Mouse (Mus musculus) neutrophil, adult 83 days (primary cell): ENCODE data around the gene Hnrnph2. TPM values are rescaled to one million over a fixed set of nuclear protein-coding genes. Genes with fewer than 3 reads are reported as not detected.

ENCODE experiments used
- total RNA-seq, 2 experiments: library from RNA; stranded (reverse); gene quantifications; one replicate each; pipeline ENCODE4 v1.2.4; 2023

Hnrnph2 gene
- total RNA-seq = 10 to 100 TPM; 80.1 to 88.1 TPM

DNA sequence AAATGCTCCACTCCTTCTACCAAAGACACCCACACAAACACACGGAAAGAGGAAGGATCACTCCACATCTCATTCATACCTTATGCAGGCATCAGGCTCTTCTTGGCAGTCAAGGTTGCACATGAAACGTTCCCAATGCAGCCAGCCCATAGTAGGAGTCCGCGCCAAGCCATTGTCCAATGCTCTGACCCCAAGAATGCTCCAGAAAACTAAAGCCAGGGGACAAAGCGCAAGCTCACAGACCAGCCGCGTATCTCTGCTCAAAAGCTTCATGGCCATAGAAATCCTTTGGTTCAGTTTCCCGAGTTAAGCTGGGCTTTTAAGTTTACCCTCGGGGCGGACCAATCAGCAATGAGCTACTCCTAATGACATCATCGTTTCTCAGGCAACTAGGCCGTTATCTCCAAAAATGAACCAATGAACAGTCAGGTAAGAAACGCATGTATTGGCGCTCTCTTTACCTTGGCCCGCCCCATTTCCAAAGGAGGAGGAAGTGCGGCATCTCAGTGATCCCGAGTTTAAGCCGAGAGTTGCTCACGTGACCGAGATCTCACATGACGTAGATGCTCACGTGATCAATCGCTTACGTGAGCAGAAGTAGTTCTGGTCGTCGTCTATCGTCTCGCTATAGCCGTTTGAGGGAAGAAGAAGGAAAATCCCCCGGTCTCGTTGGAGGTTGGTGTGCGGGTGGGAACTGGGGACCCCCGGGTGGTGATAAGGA is at the start of gene Hnrnph2, which contains the start of gene Gla:
Hnrnph2 (plus strand) TSS at position 521 of the 721 bp plus-strand sequence.
Gla (minus strand) TSS at position 467 of the 721 bp plus-strand sequence.

DNA sequence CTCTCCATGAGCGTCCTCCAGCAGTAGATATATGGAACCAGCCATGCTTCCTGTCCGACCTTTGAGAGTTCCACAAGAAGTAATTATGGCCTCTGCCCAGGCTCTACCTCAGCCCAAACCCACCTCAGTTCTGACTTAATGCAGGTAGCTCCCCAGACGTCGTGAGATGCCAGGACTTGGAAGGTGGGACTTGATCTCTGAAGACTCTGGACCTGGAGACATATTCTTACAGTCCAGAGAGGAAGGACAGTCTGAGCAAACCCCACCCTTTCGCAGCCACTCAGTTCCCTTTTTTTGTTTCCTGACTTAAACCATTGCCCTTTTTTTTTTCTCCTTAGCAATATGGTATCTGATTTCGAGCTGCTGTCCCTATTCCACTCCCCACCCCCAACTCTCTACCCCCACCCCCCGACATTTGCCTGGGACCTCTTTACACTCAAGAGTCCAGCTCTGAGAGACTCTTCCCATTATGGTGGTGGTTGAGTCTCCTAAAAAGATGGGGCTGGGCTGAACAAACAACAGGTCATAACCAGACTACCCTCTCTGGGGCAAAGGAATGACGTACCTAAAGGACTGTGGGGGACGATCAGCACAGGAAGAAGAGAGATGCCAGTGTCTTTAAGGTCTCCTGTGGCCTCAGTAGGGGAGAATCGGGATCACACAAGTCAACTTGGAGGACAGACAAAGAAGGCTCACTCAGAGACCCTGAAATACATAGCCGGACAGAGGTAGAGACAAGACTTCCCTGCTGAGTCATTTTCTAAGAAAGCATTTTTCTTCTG is 17.9 kb upstream of the Hnrnph2 start, which contains the start of gene Btk:
Btk (minus strand) TSS at position 683 of the 782 bp plus-strand sequence.

DNA sequence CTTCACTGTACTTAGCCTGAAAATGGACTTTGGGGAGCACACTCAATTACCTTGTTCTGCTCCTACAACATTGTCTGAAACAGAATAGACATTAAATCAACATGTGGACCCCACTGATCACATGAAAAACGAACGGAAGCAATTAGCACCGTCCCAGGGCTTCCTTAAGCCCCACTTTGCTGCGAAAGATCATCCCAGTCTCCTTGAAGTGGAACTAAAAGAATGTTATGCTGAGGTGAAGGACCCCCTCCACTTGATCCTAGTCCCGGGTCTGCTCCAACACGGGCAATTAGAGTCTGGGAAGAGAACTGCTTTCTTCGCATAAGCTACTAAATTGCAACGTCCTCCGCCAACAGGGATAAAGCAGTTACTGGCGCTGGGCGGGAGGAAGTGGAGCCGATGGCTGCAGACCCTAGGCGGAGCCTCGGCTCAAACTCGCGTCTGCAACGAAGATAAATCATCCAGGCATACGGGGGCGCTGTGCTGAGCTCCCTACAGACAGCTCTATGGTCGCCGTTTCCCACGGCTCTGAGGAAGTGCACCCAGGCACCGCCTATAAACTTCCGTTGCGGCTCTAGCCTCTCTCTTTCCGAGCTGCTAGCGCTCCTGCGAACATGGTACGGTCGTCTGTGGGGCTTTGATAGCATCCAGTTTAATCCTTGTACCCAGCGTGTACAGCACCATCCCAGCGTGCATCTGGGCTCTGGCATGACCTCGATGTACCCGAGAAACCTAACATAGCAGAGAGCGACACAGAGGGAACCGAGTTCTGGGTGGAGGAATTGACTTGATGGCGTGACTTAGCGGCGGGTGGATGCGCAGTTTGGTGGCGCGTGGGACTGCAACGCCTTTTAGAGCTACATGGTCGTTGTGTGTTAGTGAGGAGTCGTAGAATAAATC is 15.6 kb upstream of the Hnrnph2 start, which contains the start of gene Rpl36a:
Rpl36a (plus strand) TSS at position 552 of the 900 bp plus-strand sequence.

Other genes starting within 250 kb of the Hnrnph2 start
- under 1 TPM; 0.29 to 0.42 TPM for gene Drp2, start 196.6 kb upstream of the Hnrnph2 start, total RNA-seq
- gene Taf7l, start 124.7 kb upstream of the Hnrnph2 start, total RNA-seq = not detected
- gene Timm8a1, start 59.3 kb upstream of the Hnrnph2 start, total RNA-seq = 10 to 100 TPM; 13.0 to 13.5 TPM
- 10 to 100 TPM; 67.8 to 68.8 TPM for gene Btk, start 17.6 kb upstream of the Hnrnph2 start, total RNA-seq
- 100 to 1,000 TPM; 175 to 194 TPM for gene Rpl36a, start 15.5 kb upstream of the Hnrnph2 start, total RNA-seq
- 10 to 100 TPM; 49.5 to 63.5 TPM for gene Gla, start 54 bp upstream of the Hnrnph2 start, total RNA-seq
- gene Armcx4, start 85.3 kb downstream of the Hnrnph2 start, total RNA-seq = under 1 TPM; 0.44 to 0.82 TPM
- gene Armcx1, start 116.8 kb downstream of the Hnrnph2 start, total RNA-seq = 1 to 10 TPM in 1 of 2 experiments, under 1 TPM in 1; 0.88 to 1.6 TPM
- 1 to 10 TPM in 1 of 2 experiments, under 1 TPM in 1; 0.31 to 1.7 TPM for gene Armcx6, start 150.2 kb downstream of the Hnrnph2 start, total RNA-seq
- 10 to 100 TPM in 1 of 2 experiments, 1 to 10 TPM in 1; 8.4 to 11.0 TPM for gene Armcx3, start 155.4 kb downstream of the Hnrnph2 start, total RNA-seq
- gene Armcx2, start 208.0 kb downstream of the Hnrnph2 start, total RNA-seq = 1 to 10 TPM; 1.6 to 2.6 TPM